Mouse (Mus musculus) hindbrain, embryonic 16.5 days (tissue): ENCODE data around the gene Grik1. TPM values are rescaled to one million over a fixed set of nuclear protein-coding genes. Genes with fewer than 3 reads are reported as not detected.

Experiments
- polyA plus RNA-seq: library from polyadenylated mRNA; unstranded; fragments of >200 nt; fragmentation: Nextera tagmentation; extraction: Ambion mirVana; gene quantifications from 2 replicates; pipeline ENCODE4 v1.2.1, GENCODE M21; 2015

The Grik1 gene
- polyA plus RNA-seq, 1 experiment from 2014 or later: 43.1 TPM

Other genes with a start within 250 kb of the Grik1 start
- not detected in 2 replicates for gene Cldn17, start 216.7 kb upstream of the Grik1 start, polyA plus RNA-seq